Mouse (Mus musculus): ENCODE results near the gene Micall2. TPM values are rescaled to one million over a fixed set of nuclear protein-coding genes. Genes with fewer than 3 reads are reported as not detected.
"Not testable (repeated sequence)": the region's sequence is repeated elsewhere in the genome, so short reads cannot be mapped to it uniquely, and the experiment has no call there.

Gene Micall2
- polyA plus RNA-seq, 1 experiment from 2014 or later, result 6.6 TPM

DNA sequence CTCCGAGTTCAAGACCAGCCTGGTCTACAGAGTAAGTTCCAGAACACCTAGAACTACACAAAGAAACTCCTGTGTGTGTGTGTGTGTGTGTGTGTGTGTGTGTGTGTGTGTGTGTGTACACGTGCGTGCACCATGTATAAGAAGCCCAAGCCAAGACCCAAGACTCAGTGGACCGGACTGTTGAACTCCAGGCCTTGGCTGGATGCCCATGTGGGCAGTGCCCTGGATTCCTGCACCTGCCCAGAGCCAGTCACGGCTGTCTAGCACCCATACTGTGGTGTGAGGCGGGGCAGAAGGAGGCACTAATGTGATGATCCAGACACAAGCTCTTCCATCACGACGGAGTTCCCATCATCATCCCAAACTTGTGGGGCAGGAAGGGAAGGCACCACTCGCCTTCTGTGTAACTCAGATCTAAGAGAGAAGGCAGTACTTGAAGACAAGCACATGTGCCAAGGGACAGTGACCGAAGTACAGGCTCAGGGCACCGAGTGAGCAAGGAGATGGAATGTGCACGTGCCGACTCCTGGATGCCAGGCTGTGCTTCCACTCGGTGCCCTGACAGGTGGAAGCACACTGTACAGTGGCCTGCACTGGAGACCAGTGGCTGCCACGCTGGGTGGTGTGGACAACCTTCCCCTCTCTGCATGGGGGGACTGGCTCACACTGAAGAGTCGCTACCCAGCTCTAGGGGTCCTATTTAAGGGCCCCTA lies 13.4 kb upstream of the Micall2 start:
- no peaks in the 10 kb centered on the region for H3K9me3 ChIP-seq (ENCODE audit: control insufficient read depth, low read length)
- peaks cover 8% of the 10 kb centered on the region for H3K36me3 ChIP-seq (ENCODE audit: control insufficient read depth, insufficient read depth, low read length)
- no peaks in the 10 kb centered on the region for H3K27me3 ChIP-seq (ENCODE audit: control insufficient read depth, insufficient read depth, low read length)
- H3K9ac ChIP-seq (ENCODE audit: low read length), result no peak overlapping the region
- ATAC-seq (ENCODE audit: low FRiP score, low TSS enrichment), result no peak
- no peak overlapping the region for H3K27ac ChIP-seq (replicated peaks)
- H3K4me2 ChIP-seq (replicated peaks; ENCODE audit: low read depth), result no peak overlapping the region
- TF ChIP-seq CTCF (IDR thresholded peaks at IDR 0.05; ENCODE audit: low read depth), result no peak
- TF ChIP-seq EP300 (optimal IDR thresholded peaks at IDR 0.05), result no peak
- 81% methylated on average over 16 of the region's 16 CpGs for WGBS
- H3K4me1 ChIP-seq (replicated peaks; ENCODE audit: control insufficient read depth, insufficient read depth), result no peaks in the 10 kb centered on the region
- no peak overlapping the region for H3K4me3 ChIP-seq (ENCODE audit: low read depth, low read length)
- DNase-seq (ENCODE audit: low spot score), result peak; percentile 46

DNA sequence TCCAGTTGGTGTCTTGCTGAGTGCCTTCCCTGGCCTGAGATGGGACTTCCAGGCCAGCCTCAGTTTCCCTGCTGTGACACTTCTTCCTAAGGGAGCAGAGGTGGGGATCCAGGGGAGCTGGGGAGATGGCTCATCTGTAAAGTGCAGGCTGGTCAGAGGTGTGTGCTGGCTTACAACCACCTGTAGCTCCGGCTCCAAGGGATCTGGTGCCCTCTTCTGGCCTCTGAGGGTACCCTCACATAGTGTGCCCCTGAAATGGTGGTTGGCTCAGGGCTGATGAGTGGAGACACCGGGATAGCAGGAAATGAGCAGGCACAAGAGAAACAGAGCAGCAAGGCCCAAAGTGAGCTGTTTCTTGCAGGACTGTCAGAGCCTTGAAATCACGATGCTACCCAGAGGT lies 9.6 kb upstream of the Micall2 start:
- Histone ChIP-seq H3K9me3 (ENCODE audit: control insufficient read depth, low read length) (no peaks in the 10 kb centered on the region), H3K27me3 (ENCODE audit: control insufficient read depth, insufficient read depth, low read length) (no peaks in the 10 kb centered on the region), H3K9ac (ENCODE audit: low read length) (no peak overlapping the region), H3K4me2 (replicated peaks; ENCODE audit: low read depth) (no peak overlapping the region), H3K36me3 (ENCODE audit: control insufficient read depth, insufficient read depth, low read length) (peaks cover under 1% of the 10 kb centered on the region), H3K4me1 (replicated peaks; ENCODE audit: control insufficient read depth, insufficient read depth) (no peaks in the 10 kb centered on the region), H3K27ac (replicated peaks) (no peak overlapping the region), H3K4me3 (ENCODE audit: low read depth, low read length) (no peak overlapping the region)
- TF ChIP-seq CTCF (IDR thresholded peaks at IDR 0.05; ENCODE audit: low read depth) (peak; percentile 92), EP300 (optimal IDR thresholded peaks at IDR 0.05) (no peak)
- WGBS, result 4% methylated on average over 3 of the region's 3 CpGs
- peak; percentile 85 for ATAC-seq (ENCODE audit: low FRiP score, low TSS enrichment)
- DNase-seq (ENCODE audit: low spot score), result peak; percentile 80

DNA sequence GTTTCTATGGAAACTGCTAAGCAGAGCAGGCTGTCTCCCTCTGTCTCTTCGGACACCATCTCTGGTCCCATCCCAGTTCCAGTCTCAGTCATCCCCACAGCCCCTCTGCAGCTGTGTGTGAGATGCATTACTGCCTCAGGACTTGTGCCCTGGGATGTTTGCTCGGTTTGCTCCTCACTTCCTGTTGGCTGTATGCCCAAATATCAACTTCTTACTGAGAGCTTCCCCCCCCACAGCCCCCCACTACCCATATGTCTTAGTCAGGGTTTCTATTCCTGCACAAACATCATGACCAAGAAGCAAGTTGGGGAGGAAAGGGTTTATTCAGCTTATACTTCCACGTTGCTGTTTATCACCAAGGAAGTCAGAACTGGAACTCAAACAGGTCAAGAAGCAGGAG lies 6.5 kb upstream of the Micall2 start:
- H3K9ac ChIP-seq (ENCODE audit: low read length); H3K36me3 ChIP-seq (ENCODE audit: control insufficient read depth, insufficient read depth, low read length); H3K4me1 ChIP-seq (replicated peaks; ENCODE audit: control insufficient read depth, insufficient read depth); H3K27me3 ChIP-seq (ENCODE audit: control insufficient read depth, insufficient read depth, low read length); DNase-seq (ENCODE audit: low spot score); H3K4me3 ChIP-seq (ENCODE audit: low read depth, low read length); H3K9me3 ChIP-seq (ENCODE audit: control insufficient read depth, low read length); H3K4me2 ChIP-seq (replicated peaks; ENCODE audit: low read depth); H3K27ac ChIP-seq (replicated peaks); ATAC-seq (ENCODE audit: low FRiP score, low TSS enrichment): not testable (repeated sequence)
- 28% methylated on average over 3 of the region's 3 CpGs for WGBS

DNA sequence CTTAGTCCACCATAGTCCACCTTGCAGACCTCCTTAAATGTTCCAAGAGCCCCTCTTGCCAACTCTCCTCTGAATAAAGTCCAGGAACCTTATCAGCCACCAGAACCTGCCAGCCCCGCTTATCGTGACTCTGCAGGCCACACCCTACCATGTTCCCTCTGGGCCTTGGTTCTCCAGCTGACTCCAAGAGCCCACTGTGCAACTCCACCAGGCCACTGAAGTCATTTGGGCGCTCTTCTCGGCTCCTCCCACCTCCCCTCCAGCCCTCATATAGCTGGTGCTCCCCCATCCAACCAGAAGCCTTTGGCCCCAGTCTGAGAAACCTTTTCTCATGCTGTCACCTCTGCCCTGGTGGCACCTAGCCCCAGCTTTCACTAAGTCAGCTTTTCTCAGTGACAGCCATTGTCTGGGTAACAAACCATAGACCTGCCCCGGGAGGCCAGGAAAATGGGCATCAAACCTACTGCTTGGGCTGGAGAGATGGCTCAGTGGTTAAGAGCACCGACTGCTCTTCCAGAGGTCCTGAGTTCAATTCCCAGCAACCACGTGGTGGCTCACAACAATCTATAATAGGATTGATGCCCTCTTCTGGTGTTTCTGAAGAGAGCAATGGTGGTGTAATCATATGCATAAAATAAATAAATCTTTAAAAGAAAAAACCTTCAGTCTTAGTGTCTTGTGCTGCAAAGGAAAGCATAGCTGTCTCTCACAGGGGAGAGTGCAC lies 2.6 kb upstream of the Micall2 start:
- peak; percentile 69 for ATAC-seq (ENCODE audit: low FRiP score, low TSS enrichment)
- 60% methylated on average over 7 of the region's 7 CpGs for WGBS
- peak overlapping the region; percentile 93 for H3K27ac ChIP-seq (replicated peaks)
- H3K36me3 ChIP-seq (ENCODE audit: control insufficient read depth, insufficient read depth, low read length), result no peaks in the 10 kb centered on the region
- TF ChIP-seq EP300 (optimal IDR thresholded peaks at IDR 0.05) (no peak), CTCF (IDR thresholded peaks at IDR 0.05; ENCODE audit: low read depth) (0 out of 2 replicates have a peak, but pooled peaks have one; percentile 26)
- peaks cover 7% of the 10 kb centered on the region; the same call in 1 of the 2 replicates for H3K4me1 ChIP-seq (replicated peaks; ENCODE audit: control insufficient read depth, insufficient read depth)
- H3K9ac ChIP-seq (ENCODE audit: low read length), result no peak overlapping the region
- no peaks in the 10 kb centered on the region for H3K9me3 ChIP-seq (ENCODE audit: control insufficient read depth, low read length)
- peak; percentile 80 for DNase-seq (ENCODE audit: low spot score)
- no peak overlapping the region for H3K4me2 ChIP-seq (replicated peaks; ENCODE audit: low read depth)
- no peak overlapping the region for H3K4me3 ChIP-seq (ENCODE audit: low read depth, low read length)
- no peaks in the 10 kb centered on the region for H3K27me3 ChIP-seq (ENCODE audit: control insufficient read depth, insufficient read depth, low read length)

DNA sequence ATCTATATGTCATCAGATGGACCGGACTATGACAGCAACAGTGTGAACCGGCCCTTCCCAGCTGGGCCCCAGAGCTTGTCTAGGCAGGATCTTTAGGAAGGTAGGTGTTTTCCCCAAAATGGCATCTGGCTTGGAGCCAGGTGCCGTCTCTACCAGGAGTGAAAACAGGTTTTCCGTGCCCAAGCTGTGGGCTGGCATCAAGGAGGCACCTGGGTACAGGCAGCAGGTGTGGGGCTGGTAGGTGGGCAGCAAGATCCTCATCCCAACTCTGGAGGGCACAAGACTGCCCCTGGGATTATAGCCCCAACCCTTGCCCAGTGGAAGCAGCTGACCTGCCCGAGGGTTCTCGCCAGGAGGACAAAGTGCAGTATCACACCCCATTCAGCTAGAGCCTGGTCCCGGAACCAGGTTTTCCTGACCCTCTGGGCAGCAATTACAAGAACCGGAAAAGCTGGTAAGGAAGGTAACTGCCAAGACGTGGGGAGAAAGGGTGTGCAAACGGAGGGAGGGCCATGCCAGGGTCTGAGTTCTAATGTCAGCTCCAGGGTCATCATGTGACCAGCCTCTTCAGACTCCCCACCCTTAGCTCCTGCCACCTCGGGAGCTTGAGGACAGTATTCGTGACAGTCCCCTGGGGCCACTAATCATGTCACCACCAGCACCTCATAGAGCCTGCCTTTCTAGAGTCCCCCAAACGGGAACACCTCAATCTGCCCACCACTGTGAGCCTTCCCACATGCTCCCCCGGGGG lies 1.9 kb upstream of the Micall2 start:
- no peak overlapping the region for H3K9ac ChIP-seq (ENCODE audit: low read length)
- 60% methylated on average over 14 of the region's 14 CpGs for WGBS
- peaks cover 7% of the 10 kb centered on the region for H3K4me1 ChIP-seq (replicated peaks; ENCODE audit: control insufficient read depth, insufficient read depth)
- H3K9me3 ChIP-seq (ENCODE audit: control insufficient read depth, low read length), result no peaks in the 10 kb centered on the region
- H3K4me2 ChIP-seq (replicated peaks; ENCODE audit: low read depth), result no peak overlapping the region
- peak overlapping the region; percentile 93 for H3K27ac ChIP-seq (replicated peaks)
- H3K4me3 ChIP-seq (ENCODE audit: low read depth, low read length), result no peak overlapping the region
- ATAC-seq (ENCODE audit: low FRiP score, low TSS enrichment), result peak; percentile 53
- peak; percentile 85 for DNase-seq (ENCODE audit: low spot score)
- H3K36me3 ChIP-seq (ENCODE audit: control insufficient read depth, insufficient read depth, low read length), result no peaks in the 10 kb centered on the region
- TF ChIP-seq EP300 (optimal IDR thresholded peaks at IDR 0.05) (peak; percentile 78), CTCF (IDR thresholded peaks at IDR 0.05; ENCODE audit: low read depth) (no peak)
- H3K27me3 ChIP-seq (ENCODE audit: control insufficient read depth, insufficient read depth, low read length), result no peaks in the 10 kb centered on the region

All from stomach, postnatal 0 days (tissue).